Mouse (Mus musculus) urinary bladder, postnatal 4 days (tissue): Measurements from ENCODE around the gene Rtbdn.

Experiments used
- DNase-seq, 2 experiments: peaks; one replicate each; pipeline ENCODE4 v3.0.0; 2021 to 2022; ENCODE audit warnings: low spot score in 2 of 2

Gene Rtbdn

DNA sequence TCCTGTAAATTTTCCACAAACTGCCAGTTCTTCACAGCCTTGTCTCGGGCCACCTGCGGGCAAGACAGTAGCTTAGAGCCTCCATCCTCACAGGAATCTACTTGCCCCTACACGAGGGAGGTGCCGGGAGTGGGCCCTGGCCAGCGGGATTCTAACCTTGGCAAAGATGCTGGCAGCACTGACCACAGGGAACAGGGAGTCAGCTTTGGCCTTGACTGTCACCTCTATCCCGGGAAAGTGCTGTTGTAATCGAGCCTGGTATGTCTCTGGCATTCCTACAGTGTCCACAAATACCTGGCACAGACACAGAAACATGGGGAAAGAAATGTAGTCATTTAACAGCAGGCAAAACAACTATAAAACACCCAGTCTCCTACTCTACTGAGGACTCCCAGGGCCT lies 13.0 kb downstream of the Rtbdn start:
- no peak for DNase-seq

DNA sequence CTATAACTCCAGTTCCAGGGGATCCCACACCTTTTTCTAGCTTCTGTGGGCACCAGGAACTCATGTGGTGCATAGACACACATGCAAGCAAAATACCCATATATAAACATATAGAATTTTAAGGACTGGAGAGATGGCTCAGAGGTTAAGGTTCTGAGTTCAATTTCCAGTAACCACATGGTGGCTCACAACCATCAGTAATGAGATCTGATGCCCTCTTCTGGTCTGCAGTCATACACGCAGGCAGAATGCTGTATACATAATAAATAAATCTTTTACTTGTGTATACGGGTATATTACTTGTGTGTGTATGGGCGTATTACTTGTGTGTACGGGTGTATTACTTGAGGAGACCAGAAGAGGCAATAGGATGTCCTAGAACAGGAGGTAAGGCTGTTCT lies 17.2 kb downstream of the Rtbdn start:
- DNase-seq, result no peak

GRCm38 (mm10) chr8:84965731-84966291 lies 19.0 kb downstream of the Rtbdn start:
- peak; percentile 90 to 93 for DNase-seq

DNA sequence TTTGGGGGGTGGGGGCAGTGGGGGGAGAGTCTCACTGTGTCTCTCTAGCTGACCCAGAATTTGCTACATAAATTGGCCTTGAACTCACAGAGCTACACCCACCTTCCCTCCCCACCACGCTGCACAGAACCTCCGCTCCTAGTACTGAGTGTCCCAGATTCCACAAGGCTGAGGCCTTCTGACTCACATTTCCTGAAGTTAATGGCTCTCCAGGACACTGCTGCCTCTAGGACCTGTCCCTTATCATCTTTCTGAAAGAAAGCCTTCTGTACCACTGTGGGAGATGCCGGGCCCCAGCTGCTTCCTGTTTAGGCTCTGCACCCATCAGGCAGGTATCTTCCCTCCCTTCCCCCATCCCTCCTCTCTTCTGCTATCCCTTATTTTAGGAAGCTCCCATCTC lies 19.8 kb downstream of the Rtbdn start:
- DNase-seq, result no peak

GRCm38 (mm10) chr8:84967532-84968304 lies 20.9 kb downstream of the Rtbdn start:
- DNase-seq, result no peak

DNA sequence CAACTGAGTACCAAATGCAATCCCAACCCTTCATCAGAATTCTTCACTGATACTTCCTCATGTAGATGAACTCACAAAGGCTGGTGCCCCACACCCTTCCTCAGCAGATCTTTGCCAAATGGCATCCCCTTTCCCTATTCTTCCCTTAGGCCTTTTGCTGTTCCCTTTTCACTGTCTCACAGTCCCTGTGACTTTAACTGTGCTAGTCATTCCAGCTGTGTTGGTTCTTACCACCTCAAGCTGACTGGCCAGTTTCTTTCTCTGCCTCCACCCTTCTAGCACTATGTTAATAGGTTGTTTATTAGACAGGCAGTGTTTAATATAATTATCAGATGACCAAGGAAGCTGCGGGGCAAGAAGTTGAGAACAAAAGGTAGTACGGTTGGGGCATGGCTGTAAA lies 21.9 kb downstream of the Rtbdn start:
- no peak for DNase-seq

- DNase-seq, result peak; percentile 72 to 78
Observed at GRCm38 (mm10) chr8:84969241-84970134, 22.7 kb downstream of the Rtbdn start, which contains the start of the genes Gm49661, Prdx2 and Rnaseh2a. Gene Gm49661, minus strand, starts transcription at chr8:84969433. Gene Prdx2, plus strand, starts transcription at chr8:84969587. Gene Rnaseh2a, minus strand, starts transcription at chr8:84969767.

DNA sequence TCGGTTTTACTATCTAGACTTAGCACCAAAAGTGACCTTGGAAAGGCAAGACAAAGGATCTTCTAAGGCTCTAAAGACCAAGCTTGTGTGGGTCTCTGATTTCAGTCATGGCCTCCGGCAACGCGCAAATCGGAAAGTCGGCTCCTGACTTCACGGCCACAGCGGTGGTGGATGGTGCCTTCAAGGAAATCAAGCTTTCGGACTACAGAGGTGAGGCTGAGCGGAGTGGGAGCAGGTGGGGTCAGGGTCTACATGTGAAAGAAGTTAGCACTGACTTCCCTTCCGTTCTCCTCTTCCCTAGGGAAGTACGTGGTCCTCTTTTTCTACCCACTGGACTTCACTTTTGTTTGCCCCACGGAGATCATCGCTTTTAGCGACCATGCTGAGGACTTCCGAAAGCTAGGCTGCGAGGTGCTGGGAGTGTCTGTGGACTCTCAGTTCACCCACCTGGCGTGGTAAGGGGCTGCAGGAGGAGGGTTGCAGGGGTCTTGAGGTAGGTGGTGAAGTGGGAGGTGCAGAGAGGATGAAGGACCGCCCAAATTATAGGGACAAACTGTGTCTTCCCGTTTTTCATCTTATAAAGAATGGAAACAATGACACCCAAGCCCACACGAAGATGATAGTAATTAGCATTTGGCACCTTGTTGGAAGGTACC lies 23.5 kb downstream of the Rtbdn start:
- no peak for DNase-seq

GRCm38 (mm10) chr8:84970913-84971312 lies 24.1 kb downstream of the Rtbdn start:
- no peak for DNase-seq

GRCm38 (mm10) chr8:84973079-84973478 lies 26.3 kb downstream of the Rtbdn start:
- DNase-seq, result no peak

DNA sequence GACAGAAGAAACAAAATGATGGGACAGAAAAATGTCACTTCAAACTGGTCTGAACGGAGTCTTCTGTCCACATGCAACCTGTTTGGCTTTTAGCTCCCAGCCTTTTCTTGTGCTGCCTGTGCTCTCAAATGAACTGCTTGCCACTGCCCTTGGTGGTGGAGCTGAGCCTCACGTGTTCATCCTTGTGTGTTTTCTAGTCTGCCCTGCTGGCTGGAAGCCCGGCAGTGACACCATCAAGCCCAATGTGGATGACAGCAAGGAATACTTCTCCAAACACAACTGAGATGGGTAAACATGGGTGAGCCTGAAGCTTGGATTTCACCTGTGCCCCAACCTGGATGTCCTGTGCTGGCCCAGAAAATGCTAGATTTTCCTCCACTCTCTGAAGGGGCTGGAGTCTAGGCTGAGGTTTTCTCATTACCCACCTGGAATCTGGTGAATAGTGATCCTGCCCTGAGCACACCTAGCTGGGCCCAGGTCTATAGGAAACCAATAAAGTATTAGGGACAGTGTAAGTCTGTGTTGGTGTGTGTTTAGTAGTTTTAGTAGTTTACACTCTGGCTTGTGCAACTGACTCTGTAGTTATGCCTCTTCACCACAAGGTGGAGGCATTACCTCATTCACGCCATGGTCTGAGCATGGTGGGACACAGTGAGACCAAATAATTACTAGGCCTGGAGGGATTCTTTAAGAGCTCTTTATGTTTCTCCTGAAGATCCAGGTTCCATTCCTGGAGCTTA lies 27.2 kb downstream of the Rtbdn start:
- no peak for DNase-seq

GRCm38 (mm10) chr8:84974543-84975142 lies 27.9 kb downstream of the Rtbdn start:
- DNase-seq, result no peak

DNA sequence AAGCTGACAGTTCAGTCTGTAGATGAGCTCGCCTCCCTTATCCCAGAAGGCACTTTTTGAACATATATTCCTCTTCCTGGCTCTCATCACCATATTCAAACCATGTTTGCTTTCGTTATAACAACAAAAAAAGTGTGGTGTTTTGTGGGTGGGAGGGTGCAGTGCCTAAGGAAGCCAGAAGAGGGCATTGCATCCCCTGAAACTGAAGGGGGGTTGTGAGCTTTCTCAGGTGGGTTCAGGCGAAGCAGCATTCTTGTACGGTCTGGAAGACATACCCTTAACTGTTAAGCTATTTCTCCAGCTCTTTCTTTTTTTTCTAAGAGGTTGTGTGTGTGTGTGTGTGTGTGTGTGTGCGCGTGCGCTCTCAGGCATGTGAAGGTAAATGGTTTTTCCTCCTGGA lies 28.6 kb downstream of the Rtbdn start:
- peak; percentile 60 to 76 for DNase-seq

GRCm38 (mm10) chr8:84976031-84976762 lies 29.4 kb downstream of the Rtbdn start:
- peak; percentile 92 to 94 for DNase-seq

DNA sequence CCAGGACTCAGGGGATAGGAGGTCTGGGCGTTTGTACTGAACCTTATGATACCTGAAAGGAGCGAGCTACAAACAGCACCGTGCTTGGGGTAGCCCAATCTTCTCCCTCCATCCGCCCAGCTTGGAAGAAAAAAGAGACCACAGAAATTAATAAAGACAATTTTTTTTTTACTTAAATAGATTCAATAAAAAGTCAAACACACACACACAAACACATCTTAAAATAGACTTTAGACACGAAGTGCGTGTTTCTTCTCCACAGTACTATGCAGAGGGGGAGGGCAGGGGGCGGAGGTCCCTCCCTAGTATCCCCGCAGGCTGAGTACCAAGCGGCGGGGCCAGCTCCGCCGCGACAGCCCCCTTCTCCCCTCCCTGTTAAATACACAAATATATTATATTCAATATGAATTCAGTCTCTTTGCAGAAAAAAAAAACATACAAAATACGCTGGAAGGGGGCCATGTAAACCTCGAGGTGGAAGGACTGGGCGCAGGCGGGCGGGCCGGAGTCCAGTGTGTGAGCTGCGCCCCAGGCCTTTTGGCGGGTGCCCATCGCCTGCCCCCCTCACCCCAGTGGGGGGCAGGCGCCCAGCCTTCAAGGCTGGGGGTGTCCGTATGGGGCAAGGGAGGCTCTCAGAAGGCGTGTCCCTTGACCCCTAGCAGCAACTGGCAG lies 30.1 kb downstream of the Rtbdn start:
- DNase-seq, result no peak

GRCm38 (mm10) chr8:84977435-84978247 lies 30.9 kb downstream of the Rtbdn start:
- peak in 1 of 2 experiments; percentile 51 for DNase-seq

- peak; percentile 92 to 93 for DNase-seq
Observed at GRCm38 (mm10) chr8:84978248-84978940, 31.6 kb downstream of the Rtbdn start, which contains the start of gene Junb. Gene Junb, minus strand, starts transcription at chr8:84978718.
